Mouse (Mus musculus) Muller cell, postnatal 12 days (primary cell): Measurements from ENCODE around the gene Slc25a41.

Source experiments
- DNase-seq: peaks from one replicate; pipeline ENCODE4 v3.0.0-alpha.2; 2015; ENCODE audit errors: inconsistent ontology term

Slc25a41 gene

DNA sequence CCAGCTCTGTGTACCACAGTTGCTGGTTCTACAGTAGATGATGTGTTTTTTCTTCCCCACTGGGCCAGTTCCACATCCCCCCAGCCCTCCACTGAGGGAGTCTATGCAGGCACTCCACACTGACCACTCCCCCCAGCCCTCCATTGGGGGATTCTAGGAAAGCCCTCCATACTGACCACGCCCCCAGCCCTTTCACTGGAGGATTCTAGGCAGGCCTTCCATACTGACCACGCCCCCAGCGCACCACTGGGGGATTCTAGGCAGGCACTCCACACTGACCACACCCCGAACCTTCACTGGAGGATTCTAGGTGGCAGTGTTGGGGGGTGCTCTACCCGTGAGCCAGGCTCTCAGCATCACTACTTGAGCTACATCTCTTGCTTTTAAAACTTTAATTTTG lies 6.0 kb upstream of the Slc25a41 start:
- DNase-seq, result no peak

GRCm38 (mm10) chr17:57038978-57039377 lies 2.5 kb downstream of the Slc25a41 start:
- DNase-seq, result no peak

DNA sequence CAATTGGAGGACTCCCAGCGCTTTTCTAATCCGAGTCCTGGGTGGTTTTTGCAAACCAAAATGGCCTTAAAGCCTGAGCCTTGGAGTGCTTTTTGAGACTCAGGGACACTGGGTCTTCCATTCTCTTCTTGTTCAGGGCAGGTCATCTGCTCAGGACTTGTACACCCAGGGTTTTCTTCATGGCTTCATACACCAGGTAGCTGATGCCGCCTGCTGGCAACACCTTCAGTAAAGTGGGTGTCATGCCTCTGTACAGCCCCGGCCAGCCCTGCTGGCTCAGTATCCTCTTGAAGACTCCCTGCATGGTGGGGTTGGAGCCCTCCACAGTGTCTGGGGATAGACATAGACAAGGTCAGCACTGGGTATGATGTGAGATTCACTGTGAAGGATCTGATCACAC lies 8.6 kb downstream of the Slc25a41 start:
- no peak for DNase-seq

DNA sequence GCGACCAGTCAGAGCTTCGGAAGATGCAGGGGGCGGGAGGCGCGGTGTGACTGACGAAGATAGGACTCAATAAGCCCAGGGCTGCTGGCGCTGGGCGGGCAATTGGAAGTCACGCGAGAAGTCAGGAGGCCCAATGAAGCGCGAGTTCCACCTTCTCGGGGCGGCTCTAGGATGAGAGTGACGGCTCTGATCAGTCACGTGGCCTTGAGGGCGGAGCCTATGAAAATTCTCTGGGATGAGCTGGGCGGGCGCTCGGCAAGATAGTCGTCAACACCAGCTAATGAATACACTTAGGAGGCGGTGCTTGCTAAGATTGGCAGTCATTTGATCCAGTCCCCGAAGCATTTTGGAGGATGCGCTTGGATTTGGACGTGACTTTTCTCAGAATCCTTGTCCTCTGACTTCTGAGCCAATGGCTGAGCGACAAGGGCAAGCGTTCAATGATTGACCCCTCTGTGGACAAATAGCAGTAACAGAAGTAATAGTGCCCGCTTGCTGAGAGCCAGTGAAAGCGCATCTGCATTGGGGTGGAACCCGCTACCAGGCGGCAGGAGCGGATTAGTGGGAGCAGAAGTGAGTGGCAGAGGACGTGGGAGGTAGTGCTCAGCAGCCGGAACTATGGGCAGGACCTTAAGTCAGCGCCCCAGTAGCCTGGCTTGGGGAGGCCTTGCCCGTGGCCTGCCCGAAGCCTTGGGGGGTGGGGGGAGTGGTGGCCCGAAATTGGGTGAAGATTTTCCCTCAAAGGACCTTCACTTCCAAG lies 9.6 kb downstream of the Slc25a41 start:
- peak; percentile 100 for DNase-seq

GRCm38 (mm10) chr17:57030931-57031660 lies 10.4 kb downstream of the Slc25a41 start, which contains the start of gene Khsrp:
Khsrp (minus strand) TSS chr17:57031522.
- peak; percentile 52 for DNase-seq

GRCm38 (mm10) chr17:57029691-57030090 lies 11.8 kb downstream of the Slc25a41 start:
- DNase-seq, result peak; percentile 23

DNA sequence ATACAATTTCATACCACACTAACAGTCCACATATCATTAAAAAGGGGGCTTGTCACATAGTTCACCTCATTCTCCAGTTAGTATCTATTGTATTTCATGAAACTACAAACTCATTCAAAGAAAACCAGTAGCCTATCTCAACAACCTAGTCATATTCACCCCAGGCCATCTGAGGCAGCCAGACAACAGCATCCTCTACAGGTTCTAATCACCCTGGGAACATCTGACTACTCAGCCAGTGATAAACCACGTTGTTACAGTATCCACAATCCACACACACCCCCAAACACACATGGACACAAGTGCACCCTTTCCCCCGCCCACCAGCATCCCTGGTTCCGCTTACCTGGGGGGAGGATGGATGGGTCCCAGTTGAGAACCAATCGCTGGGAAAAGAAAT lies 14.0 kb downstream of the Slc25a41 start:
- DNase-seq, result no peak

DNA sequence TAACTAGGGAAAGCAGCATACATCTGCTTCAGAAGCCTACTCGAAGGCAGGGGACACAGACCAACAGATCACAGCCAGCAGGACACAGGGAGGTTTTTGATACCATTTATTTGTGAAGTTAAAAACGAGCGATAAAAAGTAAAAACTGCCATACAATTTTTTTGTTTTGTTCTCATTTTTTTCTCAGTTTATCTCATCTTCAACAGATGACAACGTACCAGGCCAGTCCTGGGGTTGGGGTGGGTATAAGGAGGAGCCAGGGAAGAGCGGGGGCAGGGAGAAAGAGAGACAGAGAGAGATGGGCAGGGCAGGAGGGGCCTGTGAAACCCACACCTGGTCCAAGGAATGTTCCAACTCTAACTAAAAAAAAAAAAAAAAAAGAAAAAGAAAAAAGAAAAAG lies 20.5 kb downstream of the Slc25a41 start:
- no peak for DNase-seq

DNA sequence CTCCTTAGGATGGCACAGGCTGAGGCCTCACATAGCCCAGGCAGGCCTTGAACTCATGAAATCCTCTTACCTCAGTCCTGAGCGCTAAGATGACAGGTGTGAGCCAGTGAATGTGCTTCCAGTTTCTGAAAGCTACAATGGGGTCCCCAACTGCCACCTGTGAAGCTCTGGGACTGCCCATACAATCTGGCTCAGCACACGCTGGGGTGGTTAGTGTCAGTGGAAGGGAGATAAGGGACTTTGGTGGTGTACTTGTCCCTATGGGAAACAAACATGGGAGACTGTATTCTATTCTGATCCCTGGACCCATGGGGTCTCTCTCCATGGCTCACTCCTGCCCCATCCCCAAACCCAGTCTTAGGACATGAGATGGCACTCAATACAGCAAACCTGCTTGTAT lies 21.8 kb downstream of the Slc25a41 start:
- DNase-seq, result no peak

DNA sequence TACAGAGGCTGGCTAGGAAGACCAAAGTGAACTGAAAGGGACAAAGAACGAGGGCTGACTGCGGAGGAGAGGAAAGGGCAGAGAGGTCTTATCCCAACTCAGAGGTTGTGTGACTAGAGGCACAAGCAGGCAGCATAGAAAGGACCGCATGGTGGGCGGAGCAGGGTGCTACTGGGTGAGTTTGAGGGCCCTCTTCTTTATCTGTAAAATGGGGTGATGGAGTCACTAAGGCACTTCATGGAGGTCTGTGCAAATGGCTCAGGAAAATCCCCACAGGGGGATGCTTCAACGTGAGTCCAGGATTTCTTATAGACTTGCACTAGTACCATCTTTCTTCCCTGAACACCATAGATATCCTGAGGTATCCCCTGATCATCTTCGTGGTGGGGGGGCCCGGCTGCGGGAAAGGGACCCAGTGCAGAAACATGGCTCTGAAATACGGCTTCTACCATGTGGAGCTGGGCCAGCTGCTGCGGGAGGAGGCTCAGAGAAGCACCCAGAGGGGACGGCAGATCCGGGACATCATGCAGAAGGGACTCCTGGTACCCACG lies 29.1 kb downstream of the Slc25a41 start:
- DNase-seq, result no peak

DNA sequence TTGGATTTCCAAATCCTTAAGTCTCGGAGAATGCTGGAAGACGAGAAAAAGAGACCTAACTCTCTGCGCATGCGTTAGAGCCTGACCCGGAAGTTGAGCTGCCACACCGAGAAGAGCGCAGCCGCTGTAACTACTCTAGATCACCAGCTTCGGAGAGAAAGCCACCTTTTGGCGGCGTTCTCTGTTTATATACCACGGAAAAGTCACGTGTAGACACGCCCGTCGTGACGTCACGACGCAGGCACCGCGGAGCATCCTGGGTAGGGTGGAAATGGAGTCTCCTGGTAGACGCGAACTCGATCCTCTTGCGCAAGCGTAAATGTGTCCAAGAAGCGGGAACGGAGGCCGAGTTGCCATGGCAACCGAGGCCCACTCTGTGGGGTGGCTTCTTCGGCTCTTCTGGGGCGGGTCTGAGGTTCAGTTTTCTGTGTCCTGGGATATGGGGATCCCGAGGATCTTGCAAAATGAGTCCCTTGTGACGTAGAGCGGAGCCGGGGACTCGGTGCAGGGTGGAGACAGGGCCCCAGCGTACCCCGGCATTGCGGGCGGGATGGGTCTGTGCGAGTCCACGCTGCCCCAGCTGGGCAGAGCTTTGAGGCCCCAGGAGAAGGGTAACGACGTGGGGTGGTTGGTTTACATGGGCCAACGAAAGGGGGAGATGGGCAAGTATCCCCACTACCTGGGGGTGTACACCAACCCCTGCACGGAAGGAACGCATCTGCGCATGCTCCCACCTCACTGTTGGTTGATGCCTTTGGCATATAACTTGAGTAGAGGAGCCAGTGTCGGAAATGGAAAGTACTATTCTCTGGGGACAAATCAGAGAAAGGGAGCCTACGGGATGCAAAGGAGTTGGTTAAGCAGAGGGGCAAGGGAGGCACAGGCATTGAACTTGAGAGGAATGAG lies 30.0 kb downstream of the Slc25a41 start, which contains the start of the genes Gtf2f1 and Gm17949:
Gene Gtf2f1, minus strand, starts transcription at position 53 of the 906 bp plus-strand sequence.
Gene Gm17949, plus strand, starts transcription at position 234 of the 906 bp plus-strand sequence.
- peak; percentile 98 for DNase-seq

GRCm38 (mm10) chr17:57010911-57011235 lies 30.6 kb downstream of the Slc25a41 start:
- DNase-seq, result no peak

GRCm38 (mm10) chr17:57007137-57007905 lies 34.1 kb downstream of the Slc25a41 start:
- DNase-seq, result no peak

GRCm38 (mm10) chr17:57003994-57004393 lies 37.5 kb downstream of the Slc25a41 start:
- no peak for DNase-seq

GRCm38 (mm10) chr17:57001228-57001627 lies 40.2 kb downstream of the Slc25a41 start:
- no peak for DNase-seq

GRCm38 (mm10) chr17:56999968-57000609 lies 41.4 kb downstream of the Slc25a41 start, which contains the start of gene Pspn:
Pspn (minus strand) TSS chr17:57000018.
- DNase-seq, result no peak

GRCm38 (mm10) chr17:56999414-56999813 lies 42.0 kb downstream of the Slc25a41 start:
- DNase-seq, result no peak

DNA sequence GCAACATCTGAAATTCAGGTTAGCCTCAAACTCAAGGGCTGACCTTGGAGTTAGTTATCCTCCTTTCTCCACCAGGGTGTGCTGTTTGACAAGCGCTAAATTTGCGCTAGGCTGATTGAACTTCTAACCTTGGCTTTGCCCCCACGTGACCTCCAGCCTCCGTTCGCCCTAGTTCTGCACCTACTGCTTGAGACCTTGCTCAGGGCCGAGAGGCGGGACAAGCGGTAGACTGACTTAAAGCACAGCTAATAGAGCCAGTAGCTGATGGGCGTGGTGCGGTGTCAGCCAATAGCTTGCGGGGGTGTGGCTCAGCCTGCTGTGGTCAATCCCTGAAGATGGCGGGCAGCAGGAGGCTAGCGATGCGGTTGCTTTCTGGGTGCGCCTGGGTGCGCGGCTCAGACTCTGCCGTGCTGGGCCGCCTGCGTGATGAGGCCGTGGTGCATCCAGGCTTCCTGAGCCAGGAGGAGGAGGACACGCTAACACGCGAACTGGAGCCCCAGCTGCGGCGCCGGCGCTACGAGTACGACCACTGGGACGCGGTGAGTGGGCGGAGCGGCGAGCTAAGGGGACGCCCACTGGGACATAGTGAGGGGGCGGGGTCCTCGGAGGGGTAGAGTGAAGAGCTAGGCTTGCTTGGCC lies 44.3 kb downstream of the Slc25a41 start, which contains the start of gene Alkbh7:
Gene Alkbh7, plus strand, starts transcription at position 311 of the 639 bp plus-strand sequence.
- DNase-seq, result peak; percentile 96

GRCm38 (mm10) chr17:56996506-56996905 lies 44.9 kb downstream of the Slc25a41 start:
- DNase-seq, result no peak

DNA sequence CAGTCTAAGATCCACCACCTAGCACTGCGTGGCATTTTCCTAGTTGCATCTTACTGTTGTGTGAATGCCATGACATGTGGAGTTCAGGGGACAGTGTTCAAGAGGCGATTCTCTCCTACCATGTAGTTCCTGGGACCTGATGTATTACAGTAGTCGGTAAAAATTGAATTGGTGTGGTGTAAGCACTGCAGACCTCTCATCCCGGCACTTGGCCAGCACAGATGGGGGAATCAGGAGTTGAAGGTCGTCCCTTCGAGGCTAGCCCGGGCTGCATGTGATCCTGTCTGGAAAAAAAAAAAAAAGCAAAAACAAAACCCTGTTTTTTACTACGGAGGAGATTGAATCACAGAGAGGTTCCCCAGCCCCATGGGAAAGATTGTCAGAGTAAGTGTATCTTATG lies 46.4 kb downstream of the Slc25a41 start:
- DNase-seq, result no peak
